Mouse (Mus musculus): ENCODE measurements around the gene Il1a. TPM values are rescaled to one million over a fixed set of nuclear protein-coding genes. Genes with fewer than 3 reads are reported as not detected.

The Il1a gene
- 1.2 to 1.4 TPM in 2 of 3 replicates, not detected in the other for total RNA-seq (2017)

- no peak for ATAC-seq (replicated peaks; ENCODE audit: insufficient number of reproducible peaks, low FRiP score, low TSS enrichment, poor library complexity, severe bottlenecking)
Observed at GRCm38 (mm10) chr2:129309836-129310235, at the start of gene Il1a. Gene Il1a (minus strand): TSS chr2:129309972.

GRCm38 (mm10) chr2:129338138-129338621 is 28.4 kb upstream of the Il1a start:
- ATAC-seq (replicated peaks; ENCODE audit: insufficient number of reproducible peaks, low FRiP score, low TSS enrichment, poor library complexity, severe bottlenecking): peak; percentile 90

- no peak for ATAC-seq (replicated peaks; ENCODE audit: insufficient number of reproducible peaks, low FRiP score, low TSS enrichment, poor library complexity, severe bottlenecking)
Observed at GRCm38 (mm10) chr2:129333471-129333870, 23.7 kb upstream of the Il1a start.

GRCm38 (mm10) chr2:129330540-129330939 is 20.8 kb upstream of the Il1a start:
- ATAC-seq (replicated peaks; ENCODE audit: insufficient number of reproducible peaks, low FRiP score, low TSS enrichment, poor library complexity, severe bottlenecking): no peak

GRCm38 (mm10) chr2:129330024-129330423 is 20.3 kb upstream of the Il1a start:
- no peak for ATAC-seq (replicated peaks; ENCODE audit: insufficient number of reproducible peaks, low FRiP score, low TSS enrichment, poor library complexity, severe bottlenecking)

- ATAC-seq (replicated peaks; ENCODE audit: insufficient number of reproducible peaks, low FRiP score, low TSS enrichment, poor library complexity, severe bottlenecking): peak; percentile 92
Observed at GRCm38 (mm10) chr2:129328238-129328637, 18.5 kb upstream of the Il1a start.

- ATAC-seq (replicated peaks; ENCODE audit: insufficient number of reproducible peaks, low FRiP score, low TSS enrichment, poor library complexity, severe bottlenecking): no peak
Observed at GRCm38 (mm10) chr2:129324216-129324615, 14.4 kb upstream of the Il1a start.

- ATAC-seq (replicated peaks; ENCODE audit: insufficient number of reproducible peaks, low FRiP score, low TSS enrichment, poor library complexity, severe bottlenecking): no peak
Observed at GRCm38 (mm10) chr2:129322117-129322635, 12.4 kb upstream of the Il1a start.

GRCm38 (mm10) chr2:129320033-129320605 is 10.3 kb upstream of the Il1a start:
- peak; percentile 57 for ATAC-seq (replicated peaks; ENCODE audit: insufficient number of reproducible peaks, low FRiP score, low TSS enrichment, poor library complexity, severe bottlenecking)

- ATAC-seq (replicated peaks; ENCODE audit: insufficient number of reproducible peaks, low FRiP score, low TSS enrichment, poor library complexity, severe bottlenecking): peak; percentile 88
Observed at GRCm38 (mm10) chr2:129315831-129316230, 6.1 kb upstream of the Il1a start.

- no peak for ATAC-seq (replicated peaks; ENCODE audit: insufficient number of reproducible peaks, low FRiP score, low TSS enrichment, poor library complexity, severe bottlenecking)
Observed at GRCm38 (mm10) chr2:129314880-129315279, 5.1 kb upstream of the Il1a start.

- peak; percentile 82 for ATAC-seq (replicated peaks; ENCODE audit: insufficient number of reproducible peaks, low FRiP score, low TSS enrichment, poor library complexity, severe bottlenecking)
Observed at GRCm38 (mm10) chr2:129313934-129314333, 4.2 kb upstream of the Il1a start.

GRCm38 (mm10) chr2:129306020-129306419 is 3.8 kb downstream of the Il1a start:
- ATAC-seq (replicated peaks; ENCODE audit: insufficient number of reproducible peaks, low FRiP score, low TSS enrichment, poor library complexity, severe bottlenecking): peak; percentile 98

GRCm38 (mm10) chr2:129297589-129297982 is 12.2 kb downstream of the Il1a start:
- peak; percentile 30; the same call in 1 of the 2 replicates for ATAC-seq (replicated peaks; ENCODE audit: insufficient number of reproducible peaks, low FRiP score, low TSS enrichment, poor library complexity, severe bottlenecking)

GRCm38 (mm10) chr2:129296671-129297588 is 12.8 kb downstream of the Il1a start, which contains the start of gene Ckap2l:
Gene Ckap2l (minus strand): TSS chr2:129297212.
- ATAC-seq (replicated peaks; ENCODE audit: insufficient number of reproducible peaks, low FRiP score, low TSS enrichment, poor library complexity, severe bottlenecking): peak; percentile 99

GRCm38 (mm10) chr2:129296086-129296485 is 13.7 kb downstream of the Il1a start:
- ATAC-seq (replicated peaks; ENCODE audit: insufficient number of reproducible peaks, low FRiP score, low TSS enrichment, poor library complexity, severe bottlenecking): no peak

GRCm38 (mm10) chr2:129295075-129295474 is 14.7 kb downstream of the Il1a start:
- no peak for ATAC-seq (replicated peaks; ENCODE audit: insufficient number of reproducible peaks, low FRiP score, low TSS enrichment, poor library complexity, severe bottlenecking)

GRCm38 (mm10) chr2:129273823-129274222 is 35.9 kb downstream of the Il1a start:
- no peak for ATAC-seq (replicated peaks; ENCODE audit: insufficient number of reproducible peaks, low FRiP score, low TSS enrichment, poor library complexity, severe bottlenecking)

- ATAC-seq (replicated peaks; ENCODE audit: insufficient number of reproducible peaks, low FRiP score, low TSS enrichment, poor library complexity, severe bottlenecking): no peak
Observed at GRCm38 (mm10) chr2:129270621-129271020, 39.2 kb downstream of the Il1a start.

Measured in monocyte, adult 5-6 weeks (primary cell).